Mouse (Mus musculus) lung, postnatal 0 days (tissue): ENCODE results near the gene St6galnac4.

ENCODE experiments used
- CTCF ChIP-seq: IDR thresholded peaks from 2 replicates; pipeline ENCODE4 v1.5.1; 2016; ENCODE audit warnings: antibody characterized with exemption, mild to moderate bottlenecking
- EP300 ChIP-seq: IDR thresholded peaks from 2 replicates; pipeline ENCODE4 v1.6.1; 2016; ENCODE audit warnings: antibody characterized with exemption, mild to moderate bottlenecking, control low read depth

GRCm38 (mm10) chr2:32629276-32629976 is 42.5 kb downstream of the St6galnac4 start:
- TF ChIP-seq CTCF: peak; percentile 32
- TF ChIP-seq EP300: no peak
